Mouse (Mus musculus): Measurements from ENCODE around the gene Gli2. TPM values are rescaled to one million over a fixed set of nuclear protein-coding genes. Genes with fewer than 3 reads are reported as not detected.

Gli2 gene
- polyA plus RNA-seq, 1 experiment from 2014 or later: 12.9 TPM

GRCm38 (mm10) chr1:118916477-118917075 lies 136.8 kb downstream of the Gli2 start:
- peaks cover 28% of the 10 kb centered on the region for H3K36me3 ChIP-seq (replicated peaks)
- 61% methylated on average over 12 of the region's 12 CpGs for WGBS
- H3K27ac ChIP-seq: peak overlapping the region; percentile 26
- H3K4me1 ChIP-seq: peaks cover 78% of the 10 kb centered on the region
- H3K9me3 ChIP-seq: peaks cover 10% of the 10 kb centered on the region
- no peak for DNase-seq (ENCODE audit: extremely low spot score, low spot score)
- H3K27me3 ChIP-seq (ENCODE audit: poor library complexity, severe bottlenecking): peaks cover 61% of the 10 kb centered on the region
- no peak overlapping the region for H3K4me3 ChIP-seq

GRCm38 (mm10) chr1:118913414-118914385 lies 139.7 kb downstream of the Gli2 start:
- peak overlapping the region; percentile 80 for H3K27ac ChIP-seq
- peaks cover 95% of the 10 kb centered on the region for H3K4me1 ChIP-seq
- H3K4me3 ChIP-seq: peak overlapping the region; percentile 11; the same call in 1 of the 2 replicates
- no peak for DNase-seq (ENCODE audit: extremely low spot score, low spot score)
- peaks cover 75% of the 10 kb centered on the region for H3K27me3 ChIP-seq (ENCODE audit: poor library complexity, severe bottlenecking)
- 40% methylated on average over 17 of the region's 17 CpGs for WGBS
- H3K9me3 ChIP-seq: no peaks in the 10 kb centered on the region
- H3K36me3 ChIP-seq (replicated peaks): peaks cover 8% of the 10 kb centered on the region

- peak; percentile 37 for DNase-seq (ENCODE audit: extremely low spot score, low spot score)
- peaks cover under 1% of the 10 kb centered on the region for H3K36me3 ChIP-seq (replicated peaks)
Measured at GRCm38 (mm10) chr1:118912929-118913328, 140.5 kb downstream of the Gli2 start.

GRCm38 (mm10) chr1:118911427-118911727 lies 142.0 kb downstream of the Gli2 start:
- H3K36me3 ChIP-seq (replicated peaks): no peaks in the 10 kb centered on the region; the same call in 1 of the 2 replicates
- peaks cover 91% of the 10 kb centered on the region for H3K4me1 ChIP-seq
- H3K27ac ChIP-seq: peak overlapping the region; percentile 80
- peaks cover 74% of the 10 kb centered on the region for H3K27me3 ChIP-seq (ENCODE audit: poor library complexity, severe bottlenecking)
- 0 out of 2 replicates have a peak overlapping the region, but pooled peaks have one; percentile 3 for H3K4me3 ChIP-seq
- no peaks in the 10 kb centered on the region for H3K9me3 ChIP-seq
- no peak for DNase-seq (ENCODE audit: extremely low spot score, low spot score)
- WGBS: 15% methylated on average over 3 of the region's 3 CpGs

More at GRCm38 (mm10) chr1:118912929-118913328, 140.5 kb downstream of the Gli2 start:
- Histone ChIP-seq H3K27me3 (ENCODE audit: poor library complexity, severe bottlenecking) (peaks cover 75% of the 10 kb centered on the region), H3K4me1 (peaks cover 100% of the 10 kb centered on the region), H3K9me3 (no peaks in the 10 kb centered on the region), H3K4me3 (peak overlapping the region; percentile 11; the same call in 1 of the 2 replicates), H3K27ac (peak overlapping the region; percentile 80)
- 22% methylated on average over 6 of the region's 6 CpGs for WGBS

GRCm38 (mm10) chr1:118910693-118911426 lies 142.6 kb downstream of the Gli2 start:
- Histone ChIP-seq H3K4me1 (peaks cover 90% of the 10 kb centered on the region), H3K4me3 (peak overlapping the region; percentile 27; the same call in 1 of the 2 replicates), H3K27me3 (ENCODE audit: poor library complexity, severe bottlenecking) (peaks cover 73% of the 10 kb centered on the region), H3K27ac (peak overlapping the region; percentile 81), H3K9me3 (no peaks in the 10 kb centered on the region), H3K36me3 (replicated peaks) (no peaks in the 10 kb centered on the region; the same call in 1 of the 2 replicates)
- peak; percentile 81 for DNase-seq (ENCODE audit: extremely low spot score, low spot score)
- WGBS: 15% methylated on average over 13 of the region's 13 CpGs

- Histone ChIP-seq H3K9me3 (no peaks in the 10 kb centered on the region), H3K27me3 (ENCODE audit: poor library complexity, severe bottlenecking) (peaks cover 57% of the 10 kb centered on the region), H3K4me3 (no peak overlapping the region), H3K4me1 (peaks cover 89% of the 10 kb centered on the region), H3K27ac (peak overlapping the region; percentile 81), H3K36me3 (replicated peaks) (peaks cover under 1% of the 10 kb centered on the region; the same call in 1 of the 2 replicates)
- WGBS: 93% methylated on average over 3 of the region's 3 CpGs
- no peak for DNase-seq (ENCODE audit: extremely low spot score, low spot score)
Measured at GRCm38 (mm10) chr1:118909051-118909450, 144.4 kb downstream of the Gli2 start.

GRCm38 (mm10) chr1:118907574-118907973 lies 145.8 kb downstream of the Gli2 start:
- Histone ChIP-seq H3K27ac (no peak overlapping the region), H3K4me3 (no peak overlapping the region), H3K27me3 (ENCODE audit: poor library complexity, severe bottlenecking) (peaks cover 57% of the 10 kb centered on the region), H3K4me1 (peaks cover 76% of the 10 kb centered on the region), H3K9me3 (no peaks in the 10 kb centered on the region), H3K36me3 (replicated peaks) (peaks cover 9% of the 10 kb centered on the region)
- WGBS: 94% methylated on average over 9 of the region's 9 CpGs
- DNase-seq (ENCODE audit: extremely low spot score, low spot score): no peak

- no peak for DNase-seq (ENCODE audit: extremely low spot score, low spot score)
- Histone ChIP-seq H3K27me3 (ENCODE audit: poor library complexity, severe bottlenecking) (peaks cover 52% of the 10 kb centered on the region), H3K9me3 (no peaks in the 10 kb centered on the region), H3K4me3 (no peak overlapping the region), H3K27ac (peak overlapping the region; percentile 59), H3K36me3 (replicated peaks) (peaks cover 9% of the 10 kb centered on the region), H3K4me1 (peaks cover 69% of the 10 kb centered on the region)
- WGBS: 72% methylated on average over 5 of the region's 5 CpGs
Measured at GRCm38 (mm10) chr1:118905319-118905718, 148.1 kb downstream of the Gli2 start.

- Histone ChIP-seq H3K27ac (peak overlapping the region; percentile 59), H3K4me1 (peaks cover 65% of the 10 kb centered on the region), H3K9me3 (no peaks in the 10 kb centered on the region), H3K4me3 (no peak overlapping the region), H3K36me3 (replicated peaks) (peaks cover 9% of the 10 kb centered on the region), H3K27me3 (ENCODE audit: poor library complexity, severe bottlenecking) (peaks cover 50% of the 10 kb centered on the region)
- DNase-seq (ENCODE audit: extremely low spot score, low spot score): no peak
- 57% methylated on average over 9 of the region's 9 CpGs for WGBS
Measured at GRCm38 (mm10) chr1:118904909-118905308, 148.5 kb downstream of the Gli2 start.

GRCm38 (mm10) chr1:118904431-118904830 lies 149.0 kb downstream of the Gli2 start:
- Histone ChIP-seq H3K27ac (no peak overlapping the region), H3K9me3 (no peaks in the 10 kb centered on the region), H3K27me3 (ENCODE audit: poor library complexity, severe bottlenecking) (peaks cover 45% of the 10 kb centered on the region), H3K36me3 (replicated peaks) (peaks cover 12% of the 10 kb centered on the region), H3K4me1 (peaks cover 61% of the 10 kb centered on the region), H3K4me3 (no peak overlapping the region)
- 47% methylated on average over 3 of the region's 3 CpGs for WGBS
- no peak for DNase-seq (ENCODE audit: extremely low spot score, low spot score)

GRCm38 (mm10) chr1:118903742-118904141 lies 149.7 kb downstream of the Gli2 start:
- peaks cover 54% of the 10 kb centered on the region for H3K4me1 ChIP-seq
- no peak overlapping the region for H3K4me3 ChIP-seq
- H3K27ac ChIP-seq: no peak overlapping the region
- 92% methylated on average over 3 of the region's 3 CpGs for WGBS
- DNase-seq (ENCODE audit: extremely low spot score, low spot score): no peak
- H3K36me3 ChIP-seq (replicated peaks): peaks cover 14% of the 10 kb centered on the region
- no peaks in the 10 kb centered on the region for H3K9me3 ChIP-seq
- H3K27me3 ChIP-seq (ENCODE audit: poor library complexity, severe bottlenecking): peaks cover 38% of the 10 kb centered on the region

- no peak overlapping the region for H3K4me3 ChIP-seq
- 0 out of 2 replicates have a peak, but pooled peaks cover 22% of the 10 kb centered on the region for H3K27me3 ChIP-seq (ENCODE audit: poor library complexity, severe bottlenecking)
- peaks cover 45% of the 10 kb centered on the region for H3K4me1 ChIP-seq
- H3K9me3 ChIP-seq: no peaks in the 10 kb centered on the region
- peaks cover 18% of the 10 kb centered on the region for H3K36me3 ChIP-seq (replicated peaks)
- H3K27ac ChIP-seq: peak overlapping the region; percentile 57
- DNase-seq (ENCODE audit: extremely low spot score, low spot score): no peak
- WGBS: 31% methylated on average over 8 of the region's 8 CpGs
Measured at GRCm38 (mm10) chr1:118901868-118902586, 151.4 kb downstream of the Gli2 start.
